Mouse (Mus musculus) v-Abl transformed pro-B cells (cell line): ENCODE measurements around the gene AI464131.

ENCODE experiments used
- in situ Hi-C, 2 experiments: fragments of 400-800 bp; cut with MboI; formaldehyde crosslinking; loops; one replicate each; pipeline ENCODE4 v1.15.1; 2025; ENCODE audit not compliant: unreplicated experiment in 2 of 2

The AI464131 gene

GRCm38 (mm10) chr4:41506156-41506555 lies 3.3 kb upstream of the AI464131 start:
- in situ Hi-C loops: no loop called here

- in situ Hi-C loops: no loop called here
Observed at GRCm38 (mm10) chr4:41505131-41505551, 2.3 kb upstream of the AI464131 start.

- in situ Hi-C loops: no loop called here
Observed at GRCm38 (mm10) chr4:41504325-41504724, 1.4 kb upstream of the AI464131 start.

GRCm38 (mm10) chr4:41502171-41502940 lies 520 bp downstream of the AI464131 start:
- in situ Hi-C loops: no loop called here

GRCm38 (mm10) chr4:41500787-41501186 lies 2.1 kb downstream of the AI464131 start:
- in situ Hi-C loops: no loop called here

GRCm38 (mm10) chr4:41499619-41500018 lies 3.3 kb downstream of the AI464131 start:
- in situ Hi-C loops: no loop called here

- in situ Hi-C loops: no loop called here
Observed at GRCm38 (mm10) chr4:41498921-41499391, 3.9 kb downstream of the AI464131 start.

GRCm38 (mm10) chr4:41497995-41498845 lies 4.7 kb downstream of the AI464131 start:
- in situ Hi-C loops: no loop called here

GRCm38 (mm10) chr4:41497579-41497978 lies 5.3 kb downstream of the AI464131 start:
- in situ Hi-C loops: no loop called here

GRCm38 (mm10) chr4:41497046-41497445 lies 5.8 kb downstream of the AI464131 start:
- in situ Hi-C loops: no loop called here

GRCm38 (mm10) chr4:41495850-41496249 lies 7.0 kb downstream of the AI464131 start:
- in situ Hi-C loops: no loop called here

GRCm38 (mm10) chr4:41495076-41495475 lies 7.8 kb downstream of the AI464131 start:
- in situ Hi-C loops: no loop called here

GRCm38 (mm10) chr4:41494378-41494777 lies 8.5 kb downstream of the AI464131 start:
- in situ Hi-C loops: no loop called here

GRCm38 (mm10) chr4:41493464-41494116 lies 9.3 kb downstream of the AI464131 start:
- in situ Hi-C loops: no loop called here

GRCm38 (mm10) chr4:41492951-41493350 lies 9.9 kb downstream of the AI464131 start:
- in situ Hi-C loops: no loop called here

- in situ Hi-C loops: no loop called here
Observed at GRCm38 (mm10) chr4:41481601-41482017, 21.3 kb downstream of the AI464131 start.

- in situ Hi-C loops: no loop called here
Observed at GRCm38 (mm10) chr4:41480254-41480653, 22.6 kb downstream of the AI464131 start.

- in situ Hi-C loops: no loop called here
Observed at GRCm38 (mm10) chr4:41479456-41479804, 23.4 kb downstream of the AI464131 start.

GRCm38 (mm10) chr4:41478751-41479455 lies 24.0 kb downstream of the AI464131 start:
- in situ Hi-C loops: no loop called here

- in situ Hi-C loops: no loop called here
Observed at GRCm38 (mm10) chr4:41477648-41478160, 25.2 kb downstream of the AI464131 start.
